Mouse (Mus musculus) cerebellum, adult 11 months (tissue): ENCODE data around the gene Slc10a4.
"Not testable (repeated sequence)": the region's sequence is repeated elsewhere in the genome, so short reads cannot be mapped to it uniquely, and the experiment has no call there.

Experiments
- DNase-seq: peaks from one replicate; pipeline ENCODE4 v3.0.0; 2022

Gene Slc10a4

DNA sequence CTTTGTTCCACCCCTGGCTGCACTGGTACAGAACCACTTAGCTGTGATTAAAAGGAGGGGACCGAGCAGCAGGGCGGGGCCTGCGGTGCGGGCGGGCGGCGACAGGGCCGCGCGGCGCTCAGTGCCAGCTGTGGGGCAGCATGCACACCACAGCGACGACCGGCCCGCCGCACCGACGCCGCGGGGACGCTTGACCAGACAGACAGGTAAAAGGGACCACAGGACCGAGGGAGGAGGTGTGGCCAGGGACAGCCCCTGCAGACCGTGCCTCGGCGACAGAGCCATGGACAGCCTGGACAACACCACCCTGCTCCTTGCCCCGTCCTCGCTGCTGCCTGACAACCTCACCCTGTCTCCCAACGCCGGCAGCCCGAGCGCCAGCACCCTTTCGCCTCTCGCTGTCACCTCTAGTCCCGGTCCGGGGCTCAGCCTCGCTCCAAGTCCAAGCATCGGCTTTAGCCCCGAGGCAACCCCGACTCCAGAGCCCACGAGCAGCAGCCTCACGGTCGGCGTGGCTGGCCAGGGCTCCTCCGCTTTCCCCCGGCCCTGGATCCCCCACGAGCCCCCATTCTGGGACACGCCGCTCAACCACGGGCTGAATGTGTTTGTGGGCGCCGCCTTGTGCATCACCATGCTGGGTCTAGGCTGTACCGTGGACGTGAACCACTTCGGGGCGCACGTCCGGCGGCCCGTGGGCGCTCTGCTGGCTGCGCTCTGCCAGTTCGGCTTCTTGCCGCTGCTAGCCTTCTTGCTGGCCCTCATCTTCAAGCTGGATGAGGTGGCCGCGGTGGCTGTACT, at the start of gene Slc10a4:
TSS of gene Slc10a4 (plus strand) at position 100 of the 798 bp plus-strand sequence.
- no peak for DNase-seq

DNA sequence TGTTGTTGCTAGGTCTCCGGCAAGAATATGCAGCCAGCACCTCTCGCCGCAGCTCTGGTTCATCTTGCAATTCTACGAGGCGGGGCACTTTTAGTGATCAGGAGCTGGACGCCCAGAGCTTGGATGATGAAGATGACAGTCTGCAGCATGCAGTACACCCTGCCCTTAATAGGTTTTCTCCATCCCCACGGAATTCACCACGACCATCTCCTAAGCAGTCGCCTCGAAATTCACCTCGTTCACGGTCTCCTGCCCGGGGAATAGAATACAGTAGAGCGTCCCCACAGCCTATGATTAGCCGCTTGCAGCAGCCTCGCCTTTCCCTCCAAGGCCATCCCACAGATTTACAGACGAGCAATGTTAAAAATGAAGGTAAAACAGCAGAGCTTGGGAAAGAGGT, 49.4 kb upstream of the Slc10a4 start:
- DNase-seq = no peak

DNA sequence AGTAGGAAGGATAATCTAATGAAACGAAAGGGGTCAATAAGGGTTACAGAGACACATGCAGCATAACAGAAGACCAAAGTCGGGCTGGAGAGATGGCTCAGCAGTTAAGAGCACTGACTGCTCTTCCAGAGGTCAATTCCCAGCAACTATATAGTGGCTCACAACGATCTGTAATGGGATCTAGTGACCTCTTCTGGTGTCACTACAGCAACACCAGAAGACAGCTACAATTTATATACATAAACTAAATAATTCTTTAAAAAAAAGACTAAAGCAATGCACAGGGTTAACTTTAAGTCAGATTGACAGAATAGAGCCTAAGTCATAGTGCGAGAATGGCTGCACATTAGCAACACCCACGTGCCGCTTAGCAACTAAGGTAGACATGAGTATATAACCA, 46.6 kb upstream of the Slc10a4 start:
- DNase-seq = no peak

DNA sequence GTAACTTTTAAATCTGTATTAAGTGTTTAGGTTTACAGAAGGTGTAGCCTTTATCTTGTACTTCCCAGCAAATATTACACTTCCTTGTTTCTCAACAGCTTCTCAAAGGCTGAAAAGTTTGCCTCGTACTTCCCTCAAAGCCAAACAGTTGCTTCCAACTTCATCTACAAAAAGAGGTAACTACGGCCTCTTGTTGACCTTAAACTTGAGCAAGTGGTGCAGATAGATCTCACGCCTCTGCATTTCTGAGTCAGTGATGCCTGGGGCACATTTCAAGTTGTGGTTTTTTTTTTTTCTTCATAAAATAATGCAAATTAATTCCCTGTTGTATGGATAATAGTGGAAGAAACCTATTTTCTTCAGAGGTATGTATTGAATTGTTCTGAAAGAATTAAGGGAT, 41.0 kb upstream of the Slc10a4 start:
- DNase-seq = no peak

DNA sequence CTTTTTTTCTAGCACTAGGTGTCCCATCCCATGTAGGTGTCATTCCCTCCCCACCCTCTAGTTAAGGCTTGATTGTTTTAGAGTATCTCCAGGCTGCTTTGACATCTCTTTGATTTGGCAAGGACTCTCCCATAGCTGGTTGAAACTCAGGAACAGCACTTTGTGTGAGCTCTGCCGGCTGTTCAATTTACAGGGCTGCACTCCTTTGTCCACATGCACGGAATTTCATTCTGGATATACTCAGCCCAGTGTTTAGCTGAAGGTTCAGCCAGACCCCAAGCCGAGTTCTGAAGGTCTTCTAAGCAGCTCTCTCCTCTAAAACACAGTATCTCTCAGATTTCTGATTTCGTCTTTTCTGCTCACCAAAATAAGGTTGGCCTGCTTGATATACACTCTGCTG, 34.2 kb upstream of the Slc10a4 start:
- DNase-seq = no peak

DNA sequence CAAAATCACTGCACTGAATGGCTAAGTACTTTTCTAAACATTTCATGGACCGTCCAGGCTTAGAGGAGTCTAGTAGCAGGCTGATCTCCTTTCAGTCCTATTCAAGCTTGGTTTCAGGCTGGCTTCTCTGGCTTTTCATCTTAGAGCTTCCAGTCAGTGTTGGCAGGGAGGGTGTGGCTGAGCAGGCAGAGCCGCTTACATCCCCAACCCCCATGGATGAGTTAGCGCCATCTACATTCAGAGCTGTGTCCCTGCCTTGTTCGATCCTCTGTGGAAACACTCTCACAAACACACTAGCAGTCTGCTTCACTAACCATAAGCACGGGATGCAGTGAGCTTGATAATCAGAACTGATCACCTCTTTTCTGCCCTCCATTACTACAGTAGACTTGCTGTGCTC, 33.7 kb upstream of the Slc10a4 start:
- no peak for DNase-seq

DNA sequence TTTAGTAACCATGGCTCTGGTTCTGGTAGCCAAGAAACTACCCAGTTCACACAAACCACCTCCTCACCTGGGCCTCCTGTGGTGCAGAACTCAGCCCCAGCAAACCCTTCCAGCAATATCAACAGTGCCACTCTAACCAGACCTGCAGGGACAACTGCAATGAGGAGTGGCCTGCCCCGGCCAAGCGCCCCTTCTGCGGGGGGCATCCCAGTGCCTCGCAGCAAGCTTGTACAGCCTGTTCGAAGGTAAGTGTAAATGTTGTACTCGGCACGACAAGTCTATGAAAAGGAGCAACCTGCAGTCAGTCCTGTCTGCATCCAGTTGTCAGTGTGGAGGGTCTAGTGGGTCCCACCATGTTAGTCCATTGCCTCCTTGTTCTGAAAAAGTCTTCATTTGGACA, 32.1 kb upstream of the Slc10a4 start, which contains the start of gene Gm10135:
TSS of gene Gm10135 (minus strand) at position 101 of the 400 bp plus-strand sequence.
- DNase-seq = no peak

DNA sequence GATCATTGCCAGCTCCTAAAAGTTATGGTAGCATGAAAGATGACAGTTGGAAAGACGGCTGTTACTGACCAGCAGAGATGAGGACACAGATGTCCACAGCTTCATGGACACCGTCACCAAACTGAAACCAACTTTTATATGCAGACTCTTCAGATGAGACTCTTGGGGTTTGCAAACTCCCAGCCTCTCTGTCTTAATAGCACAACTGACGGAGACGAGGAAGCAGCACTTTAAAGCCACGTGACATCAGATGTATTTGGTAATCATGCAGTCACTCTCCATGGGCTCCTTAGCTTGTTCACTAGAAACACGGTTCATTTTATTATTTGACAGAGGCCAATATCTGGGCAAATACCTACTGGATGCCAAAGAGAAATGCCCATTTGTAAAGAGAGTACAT, 30.7 kb upstream of the Slc10a4 start:
- DNase-seq = no peak

DNA sequence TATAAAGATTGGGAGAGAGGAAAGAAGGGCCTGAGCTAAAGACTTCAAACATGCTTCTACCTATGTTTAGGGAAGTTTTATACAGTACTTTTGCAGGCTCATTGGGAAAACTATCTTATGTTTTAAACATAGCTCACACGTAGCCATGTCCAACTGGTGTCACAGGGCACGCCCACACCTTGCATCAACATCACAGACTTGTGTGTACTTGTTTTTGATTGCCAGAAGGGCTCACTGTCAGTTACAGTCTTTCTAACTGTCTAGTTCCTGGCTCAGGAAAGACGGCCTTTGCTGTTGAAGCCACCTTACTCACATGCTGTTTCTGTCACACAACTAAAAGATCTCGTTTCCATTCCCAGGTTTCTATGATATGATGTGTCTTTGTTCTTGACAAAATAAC, 30.1 kb upstream of the Slc10a4 start:
- no peak for DNase-seq

DNA sequence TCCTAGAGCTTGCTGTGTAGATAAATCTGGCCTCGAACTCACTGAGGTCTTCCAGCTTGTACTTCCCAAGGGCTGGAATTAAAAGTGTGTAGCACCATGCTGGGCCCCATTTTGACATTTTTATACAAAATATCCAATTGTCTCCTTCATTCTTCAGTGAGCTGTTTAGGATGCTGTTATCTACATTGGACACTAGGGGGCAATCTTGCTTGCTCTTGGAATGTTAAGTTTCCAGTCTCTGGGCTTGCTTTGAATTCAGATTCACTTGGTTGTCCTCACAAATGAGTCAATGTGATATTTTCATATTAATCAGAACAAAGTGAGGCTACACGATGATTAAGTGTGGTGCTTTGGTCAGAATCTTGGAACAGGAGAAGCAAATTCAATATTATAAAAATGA, 22.6 kb upstream of the Slc10a4 start:
- no peak for DNase-seq

DNA sequence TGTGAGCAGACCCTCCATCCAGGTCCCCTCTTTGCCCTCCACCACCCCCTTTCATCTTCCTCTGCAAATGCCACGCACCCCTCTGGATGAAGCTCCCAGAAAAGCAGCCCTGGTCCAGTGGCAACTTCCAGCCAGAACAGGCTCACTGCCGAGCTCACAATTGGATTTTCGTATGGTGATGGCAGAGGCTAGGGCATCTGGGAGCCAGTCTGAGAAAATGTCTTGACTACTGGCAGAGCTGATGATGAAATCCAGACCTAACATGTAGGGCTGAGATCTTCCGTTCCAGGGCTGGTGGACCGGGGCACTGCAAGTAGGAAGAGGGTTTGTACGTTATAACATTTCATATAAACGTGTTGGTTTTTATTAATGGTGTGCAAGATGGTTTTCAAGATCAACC, 18.9 kb upstream of the Slc10a4 start:
- no peak for DNase-seq

DNA sequence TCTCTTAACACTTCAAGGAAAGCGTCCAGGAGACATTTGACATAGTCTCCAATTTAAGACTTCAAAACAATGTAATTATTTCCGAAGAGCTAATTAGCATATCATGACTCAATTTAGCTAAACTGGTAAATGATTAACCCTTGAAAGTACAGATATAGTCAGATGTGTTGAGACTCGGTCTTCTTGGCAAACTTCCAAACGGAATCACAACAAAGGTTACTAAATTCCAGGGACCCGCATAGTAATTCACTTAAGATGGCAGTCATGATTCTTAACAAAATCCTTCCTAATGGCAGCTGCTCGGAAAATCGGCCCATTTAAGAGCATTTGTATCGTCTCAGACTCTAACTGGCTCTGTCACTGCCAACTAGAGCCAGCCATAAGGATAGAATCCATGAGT, 16.9 kb upstream of the Slc10a4 start:
- no peak for DNase-seq

DNA sequence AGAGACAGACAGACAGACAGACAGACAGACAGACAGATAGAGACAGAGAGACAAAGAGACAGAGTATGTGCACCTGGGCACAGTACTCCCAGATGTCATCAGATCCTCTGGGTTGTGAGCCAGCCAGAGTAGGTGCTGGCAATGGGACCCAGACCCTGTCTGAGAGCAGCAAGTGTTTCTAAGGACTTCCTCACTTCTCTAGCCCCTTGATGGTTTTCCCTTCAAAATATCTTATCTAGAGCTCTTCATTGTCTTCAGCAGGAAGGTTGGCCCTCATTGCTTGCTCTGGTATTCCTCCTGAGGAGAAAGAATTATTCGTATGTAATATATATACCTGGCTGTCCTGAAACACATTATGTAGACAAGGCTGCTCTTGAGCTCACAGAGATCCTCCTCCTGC, 14.2 kb upstream of the Slc10a4 start:
- no peak for DNase-seq

DNA sequence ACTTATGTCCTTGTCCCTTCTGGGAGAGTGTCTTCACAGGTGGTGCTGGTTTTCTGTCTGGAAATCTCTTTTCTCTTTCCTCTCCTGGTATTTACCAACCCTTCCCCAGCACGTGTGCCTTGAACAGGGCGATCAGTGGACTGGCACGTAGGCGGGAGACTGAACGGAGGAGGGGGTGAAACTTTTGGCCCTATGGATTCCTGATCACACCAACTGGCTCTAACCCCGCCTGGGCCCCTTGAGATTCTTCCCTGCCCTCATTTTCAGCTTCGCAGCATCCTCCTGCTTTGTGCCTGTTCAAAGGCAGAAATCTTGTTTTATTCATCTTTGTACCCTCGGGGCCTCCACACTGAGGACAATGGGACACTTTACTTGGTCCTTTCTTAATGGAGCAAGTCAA, 12.3 kb upstream of the Slc10a4 start:
- DNase-seq = no peak

DNA sequence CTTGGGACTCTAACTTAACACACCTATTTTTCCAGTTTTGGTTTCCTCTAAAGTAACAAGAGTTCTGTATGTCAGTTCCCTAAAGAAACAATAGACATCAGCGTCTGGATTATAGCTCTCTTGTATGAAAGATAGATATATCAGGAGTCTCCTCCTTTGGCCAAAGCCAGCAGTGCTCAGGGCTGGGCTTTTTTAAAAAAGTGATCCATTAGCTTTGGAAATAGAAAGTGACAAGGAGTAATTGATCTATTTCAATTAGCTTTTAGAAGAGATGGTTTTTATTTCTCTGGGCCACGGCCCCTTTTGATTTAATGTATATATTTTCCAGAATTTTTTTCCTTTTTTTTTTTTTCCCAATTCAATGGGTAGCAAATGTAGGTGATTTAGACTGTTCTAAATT, 11.8 kb upstream of the Slc10a4 start:
- no peak for DNase-seq

DNA sequence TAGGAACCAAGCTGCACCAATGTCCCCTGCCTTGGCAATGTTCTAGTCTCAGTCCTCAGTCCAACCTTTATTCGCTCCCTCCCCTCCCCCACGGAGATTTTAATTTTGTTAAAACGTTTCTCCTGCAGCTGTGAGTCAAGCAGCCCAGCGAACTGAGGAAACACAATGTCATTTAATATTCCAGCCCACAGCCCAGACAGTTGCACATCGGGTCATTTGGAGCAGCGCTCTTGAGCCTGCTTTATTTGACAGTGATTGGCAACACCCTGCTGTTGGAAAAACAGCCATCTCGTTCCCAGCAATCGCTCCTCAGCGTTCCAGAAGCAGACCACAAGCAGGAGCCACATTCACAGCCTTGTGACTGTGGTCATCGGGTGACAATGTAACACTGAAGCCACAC, 11.3 kb upstream of the Slc10a4 start:
- no peak for DNase-seq

DNA sequence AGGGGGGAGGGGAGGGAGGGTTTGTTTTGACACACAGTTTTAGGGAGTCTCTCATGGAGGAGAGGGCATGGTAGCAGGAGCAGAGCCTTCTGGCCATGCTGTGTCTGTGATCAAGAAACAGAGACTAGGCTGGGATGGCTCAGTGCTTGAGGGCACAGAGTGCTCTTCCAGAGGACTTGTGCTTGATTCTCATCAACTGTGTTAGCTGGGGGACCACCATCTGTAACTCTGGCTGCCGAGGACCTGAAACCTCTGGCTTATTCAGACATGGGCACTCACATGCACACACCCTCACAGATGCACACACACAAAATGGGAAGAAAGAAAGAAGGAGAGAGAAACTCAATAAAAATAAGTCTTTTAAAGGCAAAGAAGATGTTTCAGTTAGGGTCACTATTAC, 8.1 kb upstream of the Slc10a4 start:
- not testable (repeated sequence) for DNase-seq

DNA sequence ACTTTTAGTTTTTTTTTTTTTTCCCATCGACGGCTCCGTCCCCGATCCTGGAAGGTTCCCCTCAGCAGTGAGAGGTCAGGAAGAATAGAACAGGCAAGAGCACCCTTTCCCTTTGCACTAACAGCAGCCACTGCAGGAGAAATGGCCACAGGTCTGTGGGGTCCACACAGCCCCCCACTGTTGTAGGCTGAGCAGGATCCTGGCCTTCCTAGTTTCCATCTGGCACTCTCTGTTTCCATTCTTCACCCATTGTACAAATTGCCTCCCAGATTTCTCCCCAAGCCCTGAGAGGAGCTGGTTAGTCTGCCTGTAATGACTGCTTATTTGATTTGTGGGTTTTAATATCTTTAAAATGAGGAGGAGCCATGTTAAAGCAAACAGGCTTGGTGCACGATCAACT, 2.6 kb upstream of the Slc10a4 start:
- DNase-seq = no peak

DNA sequence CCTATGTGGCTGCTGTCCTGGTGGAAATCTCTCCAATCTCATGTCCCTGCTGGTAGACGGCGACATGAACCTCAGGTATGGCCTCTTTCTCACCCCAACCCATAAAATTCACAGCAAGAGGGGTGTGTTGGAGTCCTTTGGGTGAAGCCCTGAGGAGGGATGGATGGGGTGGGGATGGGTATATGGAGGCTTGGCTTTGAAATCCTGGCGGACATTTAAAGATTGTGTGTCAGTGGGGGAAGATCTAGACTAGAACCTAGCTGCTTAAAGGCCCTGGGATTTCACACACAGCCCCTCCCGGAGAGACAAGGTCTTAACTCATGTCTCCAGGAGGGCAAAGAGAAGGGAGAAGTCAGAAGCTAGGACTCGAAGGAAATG, 888 bp downstream of the Slc10a4 start:
- DNase-seq = no peak

DNA sequence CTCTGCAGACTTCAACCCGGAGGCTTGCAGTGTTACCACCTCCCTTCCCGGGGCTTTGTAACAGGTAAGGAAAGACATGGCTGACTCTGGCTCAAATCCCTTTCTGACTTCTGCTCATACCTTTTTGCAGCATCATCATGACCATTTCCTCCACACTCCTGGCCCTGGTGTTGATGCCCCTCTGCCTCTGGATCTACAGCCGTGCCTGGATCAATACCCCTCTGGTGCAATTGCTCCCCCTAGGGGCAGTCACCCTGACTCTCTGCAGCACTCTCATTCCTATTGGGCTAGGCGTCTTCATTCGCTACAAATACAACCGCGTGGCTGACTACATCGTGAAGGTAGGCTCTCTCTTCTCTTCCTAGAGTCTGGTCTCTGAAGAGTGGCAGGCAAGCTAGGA, 1.5 kb downstream of the Slc10a4 start:
- not testable (repeated sequence) for DNase-seq

DNA sequence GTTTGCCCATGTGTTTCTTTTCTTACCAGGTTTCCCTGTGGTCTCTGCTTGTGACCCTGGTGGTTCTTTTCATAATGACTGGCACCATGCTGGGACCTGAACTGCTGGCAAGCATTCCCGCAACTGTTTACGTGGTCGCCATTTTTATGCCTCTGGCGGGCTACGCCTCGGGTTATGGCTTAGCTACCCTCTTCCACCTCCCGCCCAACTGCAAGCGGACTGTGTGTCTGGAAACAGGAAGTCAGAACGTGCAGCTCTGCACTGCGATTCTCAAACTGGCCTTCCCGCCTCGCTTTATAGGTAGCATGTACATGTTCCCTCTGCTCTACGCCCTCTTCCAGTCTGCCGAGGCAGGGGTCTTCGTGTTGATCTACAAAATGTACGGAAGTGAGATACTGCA, 5.1 kb downstream of the Slc10a4 start:
- not testable (repeated sequence) for DNase-seq

DNA sequence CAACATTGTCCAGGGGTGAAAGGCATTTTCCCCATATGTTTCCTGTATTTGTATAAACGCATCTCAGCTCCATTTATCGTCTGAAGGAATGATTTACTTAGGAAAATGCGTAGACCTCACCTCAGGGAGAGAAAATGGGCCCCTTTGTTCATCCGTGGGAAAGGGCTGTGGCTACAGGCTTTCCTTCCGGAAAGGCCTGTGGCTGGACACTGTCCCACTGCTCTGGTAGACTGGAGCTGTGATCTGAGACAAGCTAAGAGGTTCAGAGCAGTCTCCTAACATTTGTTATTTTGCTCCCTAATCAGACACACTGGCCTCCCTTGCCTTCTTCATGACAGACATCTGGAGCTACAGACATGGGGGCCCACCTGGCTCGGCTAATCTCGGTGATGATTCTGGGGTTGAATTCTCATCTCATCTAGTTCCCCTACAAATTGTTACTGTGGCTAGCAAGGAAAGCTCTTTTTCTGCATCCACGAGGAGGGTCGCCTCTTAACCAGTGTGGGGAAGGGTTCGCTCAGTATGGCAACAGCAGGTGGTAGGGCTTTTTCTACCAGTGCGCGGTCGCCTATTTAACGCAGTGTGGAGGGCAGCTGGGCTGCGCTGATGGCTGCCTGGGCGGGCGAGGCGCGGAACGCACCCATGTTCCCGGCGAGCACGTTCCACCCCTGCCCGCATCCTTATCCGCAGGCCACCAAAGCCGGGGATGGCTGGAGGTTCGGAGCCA, 6.4 kb downstream of the Slc10a4 start:
- DNase-seq = not testable (repeated sequence)

DNA sequence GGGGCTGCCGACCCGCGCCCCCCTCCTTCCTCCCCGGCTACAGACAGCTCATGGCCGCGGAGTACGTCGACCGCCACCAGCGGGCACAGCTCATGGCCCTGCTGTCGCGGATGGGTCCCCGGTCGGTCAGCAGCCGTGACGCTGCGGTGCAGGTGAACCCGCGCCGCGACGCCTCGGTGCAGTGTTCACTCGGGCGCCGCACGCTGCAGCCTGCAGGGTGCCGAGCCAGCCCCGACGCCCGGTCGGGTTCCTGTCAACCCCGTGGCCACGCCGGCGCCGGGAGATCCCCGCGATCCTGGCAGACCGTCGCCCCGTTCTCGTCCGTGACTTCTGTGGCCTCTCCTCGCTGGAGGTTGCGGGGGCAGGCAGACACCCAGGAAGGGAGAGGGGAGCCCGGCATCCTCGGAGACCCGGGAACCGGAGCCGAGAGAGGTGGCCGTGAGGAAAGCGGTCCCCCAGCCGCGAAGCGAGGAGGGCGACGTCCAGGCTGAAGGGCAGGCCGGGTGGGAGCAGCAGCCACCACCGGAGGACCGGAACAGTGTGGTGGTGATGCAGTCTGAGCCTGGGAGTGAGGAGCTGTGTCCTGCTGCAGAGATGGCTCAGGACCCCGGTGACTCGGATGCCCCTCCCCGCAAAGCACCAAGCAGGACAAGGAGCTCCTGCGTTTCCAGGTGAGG, 7.1 kb downstream of the Slc10a4 start:
- DNase-seq = not testable (repeated sequence)

DNA sequence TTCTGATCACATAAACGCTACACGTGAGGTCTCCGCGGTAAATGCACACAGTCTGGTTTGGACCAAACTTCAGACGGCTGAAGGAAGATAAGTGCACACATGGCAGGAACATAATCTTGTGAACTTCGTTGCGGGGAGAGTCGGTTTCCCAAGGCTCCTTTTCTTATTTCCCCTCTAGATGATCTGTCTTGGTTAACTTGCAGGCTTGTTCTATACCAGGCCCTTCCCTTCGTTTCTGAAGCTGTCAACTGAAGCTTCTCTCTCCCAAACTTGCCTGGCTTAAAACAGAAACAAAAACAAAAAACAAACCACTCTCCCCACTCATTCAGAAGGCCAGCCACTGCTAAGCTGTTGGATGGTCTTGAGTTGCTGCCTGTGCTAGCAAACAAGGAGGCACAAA, 8.1 kb downstream of the Slc10a4 start:
- DNase-seq = no peak
